Mouse (Mus musculus) intestine, embryonic 16.5 days (tissue): ENCODE data around the gene Aebp2. TPM values are rescaled to one million over a fixed set of nuclear protein-coding genes. Genes with fewer than 3 reads are reported as not detected.
A peak's percentile ranks its signal among the peaks of the same experiment; 100 is the strongest.
"Not testable (repeated sequence)": the region's sequence is repeated elsewhere in the genome, so short reads cannot be mapped to it uniquely, and the experiment has no call there.

Source experiments
- ATAC-seq: fragments of 200-750 bp; cut with Nextera tagmentation; 2 replicates; pipeline ENCODE4 v1.8.0; 2017; ENCODE audit warnings: moderate TSS enrichment, moderate library complexity
- H3K27ac ChIP-seq: fragments of 300-500 bp; sonication (generic); 2 replicates; pipeline ENCODE4 v1.5.1; 2014; ENCODE audit warnings: mild to moderate bottlenecking, low read length
- H3K27me3 ChIP-seq: fragments of 300-500 bp; sonication (generic); replicated peaks from 2 replicates; pipeline ENCODE4 v1.6.1; 2014; ENCODE audit warnings: low read length, control low read depth, mixed read lengths; ENCODE audit not compliant: control insufficient read depth, insufficient read depth
- H3K36me3 ChIP-seq: fragments of 300-500 bp; sonication (generic); 2 replicates; pipeline ENCODE4 v1.6.1; 2014; ENCODE audit warnings: low read length, control low read depth; ENCODE audit not compliant: control insufficient read depth, insufficient read depth
- H3K4me1 ChIP-seq: fragments of 300-500 bp; sonication (generic); 2 replicates; pipeline ENCODE4 v1.6.1; 2014; ENCODE audit warnings: low read length, control low read depth, mixed read lengths; ENCODE audit not compliant: control insufficient read depth, insufficient read depth
- H3K4me2 ChIP-seq: fragments of 300-500 bp; sonication (generic); 2 replicates; pipeline ENCODE4 v1.6.1; 2014; ENCODE audit warnings: low read depth, low read length, control low read depth
- H3K4me3 ChIP-seq: fragments of 300-500 bp; sonication (generic); 2 replicates; pipeline ENCODE4 v1.5.1; 2014; ENCODE audit warnings: mild to moderate bottlenecking, low read length
- H3K9ac ChIP-seq: fragments of 300-500 bp; sonication (generic); 2 replicates; pipeline ENCODE4 v1.6.1; 2014; ENCODE audit warnings: low read depth, low read length
- H3K9me3 ChIP-seq: fragments of 300-500 bp; sonication (generic); 2 replicates; pipeline ENCODE4 v1.6.1; 2016; ENCODE audit warnings: low read length, control low read depth; ENCODE audit not compliant: control insufficient read depth
- WGBS: fragments of 180-500 bp; shearing (Covaris S2); extraction: QIAGEN DNeasy Blood & Tissue Kit; methylation state at CpG from one replicate; pipeline ENCODE4 v1.1.7; 2014; 5-methylcytosine and 5-hydroxymethylcytosine counted together
- polyA plus RNA-seq: library from polyadenylated mRNA; unstranded; fragments of >200 nt; fragmentation: Nextera tagmentation; extraction: Ambion mirVana; gene quantifications from 2 replicates; pipeline ENCODE4 v1.2.1, GENCODE M21; 2015

Aebp2 gene
- polyA plus RNA-seq, 1 experiment from 2014 or later, result 7.3 TPM

GRCm38 (mm10) chr6:140592713-140593112 is 29.8 kb upstream of the Aebp2 start:
- Histone ChIP-seq H3K27ac (peak overlapping the region; percentile 72), H3K27me3 (no peaks in the 10 kb centered on the region), H3K9me3 (no peaks in the 10 kb centered on the region), H3K4me3 (no peak overlapping the region), H3K4me2 (no peak overlapping the region), H3K36me3 (peaks cover 14% of the 10 kb centered on the region), H3K9ac (0 out of 2 replicates have a peak overlapping the region, but pooled peaks have one; percentile 8), H3K4me1 (peaks cover 7% of the 10 kb centered on the region)
- ATAC-seq, result peak; percentile 86
- WGBS, result 78% methylated on average over 8 of the region's 8 CpGs

- H3K4me3 ChIP-seq, result no peak overlapping the region
- H3K36me3 ChIP-seq, result peaks cover 9% of the 10 kb centered on the region; the same call in 1 of the 2 replicates
- no peaks in the 10 kb centered on the region for H3K27me3 ChIP-seq
- ATAC-seq, result peak; percentile 82
- H3K9me3 ChIP-seq, result no peaks in the 10 kb centered on the region
- peak overlapping the region; percentile 72 for H3K27ac ChIP-seq
- no peak overlapping the region for H3K4me2 ChIP-seq
- peaks cover 7% of the 10 kb centered on the region for H3K4me1 ChIP-seq
- 0 out of 2 replicates have a peak overlapping the region, but pooled peaks have one; percentile 8 for H3K9ac ChIP-seq
- 72% methylated on average over 17 of the region's 17 CpGs for WGBS
These were observed 28.9 kb upstream of the Aebp2 start for GRCm38 (mm10) chr6:140593420-140594170.

GRCm38 (mm10) chr6:140595551-140595950 is 26.9 kb upstream of the Aebp2 start:
- 94% methylated on average over 6 of the region's 6 CpGs for WGBS
- not testable (repeated sequence) for H3K36me3 ChIP-seq, ATAC-seq

GRCm38 (mm10) chr6:140597381-140598329 is 24.8 kb upstream of the Aebp2 start:
- no peak overlapping the region for H3K4me2 ChIP-seq
- no peak overlapping the region for H3K4me3 ChIP-seq
- WGBS, result 80% methylated on average over 15 of the region's 15 CpGs
- H3K9me3 ChIP-seq, result no peaks in the 10 kb centered on the region
- H3K27me3 ChIP-seq, result no peaks in the 10 kb centered on the region
- peaks cover 14% of the 10 kb centered on the region for H3K4me1 ChIP-seq
- H3K9ac ChIP-seq, result no peak overlapping the region
- H3K36me3 ChIP-seq, result 0 out of 2 replicates have a peak, but pooled peaks cover 5% of the 10 kb centered on the region
- H3K27ac ChIP-seq, result no peak overlapping the region
- no peak for ATAC-seq

More at GRCm38 (mm10) chr6:140595551-140595950, 26.9 kb upstream of the Aebp2 start:
- not testable (repeated sequence) for H3K27me3 ChIP-seq, H3K9me3 ChIP-seq, H3K27ac ChIP-seq, H3K9ac ChIP-seq, H3K4me2 ChIP-seq, H3K4me3 ChIP-seq
- peaks cover 14% of the 10 kb centered on the region for H3K4me1 ChIP-seq

- H3K36me3 ChIP-seq, result 0 out of 2 replicates have a peak, but pooled peaks cover 5% of the 10 kb centered on the region
- no peak for ATAC-seq
- 90% methylated on average over 9 of the region's 9 CpGs for WGBS
These were observed 23.9 kb upstream of the Aebp2 start for GRCm38 (mm10) chr6:140598516-140598915.

GRCm38 (mm10) chr6:140599337-140599736 is 23.1 kb upstream of the Aebp2 start:
- Histone ChIP-seq H3K4me1 (peaks cover 7% of the 10 kb centered on the region), H3K9ac (no peak overlapping the region), H3K27ac (no peak overlapping the region), H3K9me3 (no peaks in the 10 kb centered on the region), H3K27me3 (no peaks in the 10 kb centered on the region), H3K4me3 (no peak overlapping the region), H3K36me3 (0 out of 2 replicates have a peak, but pooled peaks cover 2% of the 10 kb centered on the region), H3K4me2 (no peak overlapping the region)
- 0 out of 2 replicates have a peak, but pooled peaks have one; percentile 22 for ATAC-seq
- WGBS, result 82% methylated on average over 5 of the region's 5 CpGs

More at GRCm38 (mm10) chr6:140598516-140598915, 23.9 kb upstream of the Aebp2 start:
- H3K4me3 ChIP-seq, result no peak overlapping the region
- H3K27me3 ChIP-seq, result no peaks in the 10 kb centered on the region
- no peak overlapping the region for H3K27ac ChIP-seq
- peaks cover 9% of the 10 kb centered on the region for H3K4me1 ChIP-seq
- no peak overlapping the region for H3K9ac ChIP-seq
- no peaks in the 10 kb centered on the region for H3K9me3 ChIP-seq
- H3K4me2 ChIP-seq, result no peak overlapping the region

GRCm38 (mm10) chr6:140600671-140601070 is 21.8 kb upstream of the Aebp2 start:
- H3K9me3 ChIP-seq, ATAC-seq, H3K27me3 ChIP-seq, H3K36me3 ChIP-seq, H3K4me3 ChIP-seq, H3K9ac ChIP-seq, H3K4me2 ChIP-seq, H3K4me1 ChIP-seq, H3K27ac ChIP-seq: not testable (repeated sequence)
- WGBS, result 91% methylated on average over 8 of the region's 8 CpGs

GRCm38 (mm10) chr6:140601175-140601574 is 21.3 kb upstream of the Aebp2 start:
- Histone ChIP-seq H3K36me3 (no peaks in the 10 kb centered on the region), H3K4me3 (no peak overlapping the region), H3K4me2 (no peak overlapping the region), H3K9me3 (no peaks in the 10 kb centered on the region), H3K9ac (no peak overlapping the region), H3K27me3 (no peaks in the 10 kb centered on the region), H3K27ac (no peak overlapping the region), H3K4me1 (peaks cover 7% of the 10 kb centered on the region)
- peak; percentile 71 for ATAC-seq
- 95% methylated on average over 4 of the region's 4 CpGs for WGBS
